Mouse (Mus musculus) splenic B cell, adult 2 months (primary cell): Measurements from ENCODE around the gene E330009J07Rik.

Source experiments
- DNase-seq: peaks from one replicate; pipeline ENCODE4 v3.0.0-alpha.2; 2011; ENCODE audit warnings: low read depth, low spot score
- H3K27me3 ChIP-seq: 2 replicates; pipeline ENCODE4 v1.6.1; 2012; ENCODE audit warnings: mild to moderate bottlenecking, low read length, moderate library complexity, mixed read lengths; ENCODE audit not compliant: control insufficient read depth, poor library complexity, insufficient read depth, severe bottlenecking
- H3K36me3 ChIP-seq: 2 replicates; pipeline ENCODE4 v1.6.1; 2012; ENCODE audit warnings: mild to moderate bottlenecking, low read length, moderate library complexity, mixed read lengths; ENCODE audit not compliant: control insufficient read depth, poor library complexity, insufficient read depth, severe bottlenecking

Gene E330009J07Rik

GRCm38 (mm10) chr6:40435151-40436046 is 536 bp downstream of the E330009J07Rik start:
- Histone ChIP-seq H3K27me3 (no peaks in the 10 kb centered on the region), H3K36me3 (no peaks in the 10 kb centered on the region)
- peak; percentile 42 for DNase-seq

DNA sequence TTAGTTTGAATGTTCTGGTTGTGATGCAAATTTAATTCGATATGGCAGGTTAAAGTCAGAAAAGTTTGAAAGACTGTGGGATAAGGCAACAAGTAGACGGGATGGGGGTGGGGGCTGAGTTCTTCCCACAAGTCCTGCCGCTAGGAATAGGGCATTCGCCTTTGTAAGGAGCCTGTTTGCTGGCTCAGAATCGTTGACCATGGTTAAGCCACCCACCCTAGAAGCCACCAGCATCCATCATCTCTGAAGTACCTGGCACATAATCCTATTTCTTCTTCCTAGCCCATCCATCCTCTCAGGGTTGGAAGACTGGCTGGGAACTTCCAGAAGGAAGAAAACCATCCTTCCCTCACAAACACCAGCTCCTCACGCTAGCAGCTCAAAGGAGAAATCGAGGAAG is 1.2 kb downstream of the E330009J07Rik start:
- Histone ChIP-seq H3K36me3 (no peaks in the 10 kb centered on the region), H3K27me3 (no peaks in the 10 kb centered on the region)
- no peak for DNase-seq

GRCm38 (mm10) chr6:40432346-40433275 is 3.3 kb downstream of the E330009J07Rik start:
- H3K27me3 ChIP-seq = no peaks in the 10 kb centered on the region
- no peaks in the 10 kb centered on the region for H3K36me3 ChIP-seq
- DNase-seq = peak; percentile 84

DNA sequence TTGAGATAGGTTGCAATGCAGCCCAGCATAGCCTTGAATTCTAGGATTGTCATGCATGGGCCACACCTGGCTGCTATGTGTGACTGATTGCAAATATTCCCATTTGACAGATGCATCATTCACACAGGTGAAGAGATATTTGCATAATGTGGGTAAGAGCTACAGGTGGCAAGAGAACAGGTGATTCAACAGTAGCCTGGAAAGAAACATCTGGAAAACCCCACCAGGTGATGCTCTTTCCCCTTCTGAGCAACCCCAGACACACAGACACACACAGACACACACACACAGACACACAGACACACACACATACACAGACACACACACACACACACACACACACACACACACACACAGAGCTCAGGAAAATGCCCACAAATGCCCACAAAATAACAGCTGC is 4.1 kb downstream of the E330009J07Rik start:
- peak; percentile 36 for DNase-seq
- Histone ChIP-seq H3K36me3 (no peaks in the 10 kb centered on the region), H3K27me3 (no peaks in the 10 kb centered on the region)

GRCm38 (mm10) chr6:40431356-40431755 is 4.6 kb downstream of the E330009J07Rik start:
- no peak for DNase-seq
- Histone ChIP-seq H3K36me3 (no peaks in the 10 kb centered on the region), H3K27me3 (no peaks in the 10 kb centered on the region)

DNA sequence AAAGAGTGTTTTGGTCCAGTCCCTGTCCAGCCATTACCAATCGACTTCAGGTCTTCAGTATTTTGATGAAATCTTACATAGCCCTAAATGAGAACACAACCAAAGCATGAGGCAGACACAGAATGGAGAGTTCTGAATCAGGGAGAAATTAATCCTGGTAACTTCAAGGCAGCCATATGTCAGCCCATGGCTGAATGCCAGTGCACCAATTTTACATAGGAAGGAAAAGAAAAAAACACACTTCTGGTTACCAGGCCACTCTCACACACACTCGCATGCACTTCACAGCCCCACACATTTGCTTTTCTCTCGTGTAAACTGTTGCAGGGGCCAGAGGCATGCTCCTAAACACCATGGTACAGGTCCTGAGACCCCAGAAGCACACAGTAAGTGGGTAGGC is 5.1 kb downstream of the E330009J07Rik start:
- DNase-seq = no peak
- Histone ChIP-seq H3K27me3 (no peaks in the 10 kb centered on the region), H3K36me3 (no peaks in the 10 kb centered on the region)

- Histone ChIP-seq H3K36me3 (no peaks in the 10 kb centered on the region), H3K27me3 (no peaks in the 10 kb centered on the region)
- DNase-seq = peak; percentile 84
Measured at GRCm38 (mm10) chr6:40430251-40430650, 5.7 kb downstream of the E330009J07Rik start.

DNA sequence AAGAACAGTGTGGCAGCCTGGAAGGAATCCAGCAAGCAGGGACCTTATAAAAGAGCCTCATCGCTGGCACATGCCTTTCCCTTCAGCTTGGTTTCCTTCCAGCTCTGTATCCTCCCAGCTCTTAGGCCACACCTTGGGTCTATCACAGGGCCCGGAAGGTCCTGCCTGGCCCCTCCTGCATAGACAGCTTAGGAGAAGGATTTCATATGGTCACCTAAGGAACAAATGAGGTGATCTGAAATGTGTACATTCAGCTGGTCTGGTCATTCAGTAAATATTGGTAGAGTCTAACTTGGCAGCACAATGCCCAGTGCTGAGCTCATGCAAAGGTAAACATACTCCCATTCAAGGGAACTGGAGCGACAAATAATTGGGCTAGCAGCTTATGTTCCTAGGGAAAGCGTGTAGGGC is 6.4 kb downstream of the E330009J07Rik start:
- no peak for DNase-seq
- no peaks in the 10 kb centered on the region for H3K27me3 ChIP-seq
- H3K36me3 ChIP-seq = no peaks in the 10 kb centered on the region

DNA sequence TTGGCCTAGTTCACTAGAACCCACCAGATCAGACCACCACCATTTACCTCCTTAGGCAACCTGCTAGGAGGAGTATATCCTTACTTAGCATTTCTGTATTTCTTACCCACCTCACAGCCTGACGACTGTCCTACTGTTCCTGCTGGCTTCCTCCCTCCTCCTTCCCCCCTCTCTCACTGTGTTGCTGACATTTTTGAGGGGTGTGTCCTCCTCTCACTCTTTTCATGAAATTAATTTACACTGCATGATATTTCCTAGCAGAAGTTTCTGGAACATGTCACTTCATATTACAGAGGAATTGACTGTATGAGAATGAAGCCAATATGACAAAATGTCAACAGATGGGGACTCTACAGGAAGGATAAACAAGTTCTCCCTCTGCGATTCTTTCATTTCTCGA is 7.2 kb downstream of the E330009J07Rik start:
- no peak for DNase-seq
- no peaks in the 10 kb centered on the region for H3K36me3 ChIP-seq
- no peaks in the 10 kb centered on the region for H3K27me3 ChIP-seq

DNA sequence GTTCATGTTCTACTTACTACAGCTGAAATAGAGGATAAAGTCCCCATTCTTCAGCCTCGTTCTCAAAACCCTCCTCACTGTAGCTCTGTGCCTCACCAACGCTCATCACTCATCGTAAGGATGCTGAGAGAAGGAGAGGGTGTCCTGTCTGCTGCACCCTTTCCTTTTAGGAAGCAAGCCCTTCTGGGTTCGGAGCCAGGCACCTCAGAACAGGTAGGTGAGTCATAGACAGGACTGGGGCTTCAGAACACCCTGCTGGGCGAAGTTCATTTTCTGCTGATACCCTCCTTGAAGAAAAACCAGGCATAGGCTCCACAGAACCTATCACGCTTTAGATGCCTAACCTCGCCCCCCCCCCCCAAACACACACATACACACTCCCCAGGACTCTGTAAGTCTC is 8.5 kb downstream of the E330009J07Rik start:
- peaks cover 2% of the 10 kb centered on the region; the same call in 1 of the 2 replicates for H3K36me3 ChIP-seq
- no peak for DNase-seq
- H3K27me3 ChIP-seq = no peaks in the 10 kb centered on the region

GRCm38 (mm10) chr6:40423774-40424173 is 12.2 kb downstream of the E330009J07Rik start:
- peak; percentile 84 for DNase-seq
- Histone ChIP-seq H3K36me3 (peaks cover 6% of the 10 kb centered on the region; the same call in 1 of the 2 replicates), H3K27me3 (no peaks in the 10 kb centered on the region)

GRCm38 (mm10) chr6:40423013-40423412 is 12.9 kb downstream of the E330009J07Rik start:
- peaks cover 6% of the 10 kb centered on the region; the same call in 1 of the 2 replicates for H3K36me3 ChIP-seq
- no peaks in the 10 kb centered on the region for H3K27me3 ChIP-seq
- no peak for DNase-seq

GRCm38 (mm10) chr6:40421099-40421498 is 14.8 kb downstream of the E330009J07Rik start:
- peaks cover 8% of the 10 kb centered on the region; the same call in 1 of the 2 replicates for H3K36me3 ChIP-seq
- H3K27me3 ChIP-seq = no peaks in the 10 kb centered on the region
- no peak for DNase-seq

GRCm38 (mm10) chr6:40418386-40418785 is 17.5 kb downstream of the E330009J07Rik start:
- Histone ChIP-seq H3K36me3 (peaks cover 8% of the 10 kb centered on the region; the same call in 1 of the 2 replicates), H3K27me3 (no peaks in the 10 kb centered on the region)
- DNase-seq = no peak

- H3K36me3 ChIP-seq = 0 out of 2 replicates have a peak, but pooled peaks cover 2% of the 10 kb centered on the region
- no peaks in the 10 kb centered on the region for H3K27me3 ChIP-seq
- no peak for DNase-seq
Measured at GRCm38 (mm10) chr6:40415799-40416198, 20.1 kb downstream of the E330009J07Rik start.
